Mouse (Mus musculus): ENCODE measurements around the gene Dnajc15.

- TF ChIP-seq CTCF (IDR thresholded peaks at IDR 0.05; ENCODE audit: borderline replicate concordance, extremely low read depth, insufficient read depth, insufficient read length) = no peak
- no peak for TF ChIP-seq POLR2A (IDR thresholded peaks at IDR 0.05; ENCODE audit: borderline replicate concordance, extremely low read depth, insufficient read depth, insufficient read length, poor library complexity, severe bottlenecking)
Observed at GRCm38 (mm10) chr14:77886941-77887340, 12.0 kb upstream of the Dnajc15 start.
